Mouse (Mus musculus) T-cell, adult 2 months (primary cell): Measurements from ENCODE around the gene Esrrg.

Experiments used
- DNase-seq: peaks from one replicate; pipeline ENCODE4 v3.0.0; 2022; ENCODE audit warnings: low spot score

Esrrg gene

DNA sequence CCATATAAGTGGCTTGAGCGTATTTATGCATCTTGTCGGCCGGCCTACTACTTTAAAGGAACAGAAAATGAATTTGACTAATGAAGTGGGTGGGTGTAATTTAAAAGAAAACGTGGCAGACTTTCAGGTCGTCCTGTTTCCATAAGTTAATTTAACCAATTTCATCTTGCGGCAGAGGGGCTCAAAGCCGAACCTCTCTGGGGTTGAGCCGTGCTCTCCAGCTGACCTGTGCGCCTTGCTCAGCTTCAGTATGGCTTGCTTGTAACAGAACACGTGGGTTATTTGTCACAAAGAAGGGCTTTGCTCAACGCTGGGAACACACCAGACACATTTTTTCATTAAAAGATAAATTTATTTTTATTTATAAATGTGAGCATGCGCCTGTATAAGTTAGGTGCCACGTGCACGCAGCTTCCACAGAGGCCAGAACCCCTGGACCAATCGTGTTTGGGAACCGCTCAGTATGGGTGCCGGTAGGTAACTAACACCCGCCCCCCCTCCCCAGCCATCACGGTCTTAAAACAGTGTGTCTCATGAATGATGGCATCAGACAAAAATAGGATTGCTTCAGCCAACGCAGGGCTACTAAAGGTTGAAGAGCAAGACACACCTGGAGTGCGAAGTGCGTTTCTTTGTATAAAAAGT lies 546.7 kb downstream of the Esrrg start:
- no peak for DNase-seq

DNA sequence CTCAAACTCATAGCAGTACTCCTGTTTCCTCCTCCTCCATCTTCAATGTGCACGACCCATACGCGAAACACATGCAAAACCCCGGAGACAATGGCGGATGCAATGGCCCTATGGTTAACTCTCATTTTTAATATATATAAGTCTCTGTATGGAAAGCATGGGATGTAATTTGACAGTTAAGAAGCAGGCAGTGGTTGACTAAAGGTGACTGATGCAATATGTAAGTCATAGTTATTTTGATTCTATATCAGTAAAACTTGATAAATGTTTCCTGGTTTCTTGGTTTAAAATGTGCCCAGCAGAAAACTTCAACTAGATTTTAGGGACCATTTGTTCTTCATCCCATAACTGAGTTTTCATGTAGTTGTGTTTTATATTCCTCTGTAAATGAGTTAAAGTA lies 547.9 kb downstream of the Esrrg start:
- no peak for DNase-seq

DNA sequence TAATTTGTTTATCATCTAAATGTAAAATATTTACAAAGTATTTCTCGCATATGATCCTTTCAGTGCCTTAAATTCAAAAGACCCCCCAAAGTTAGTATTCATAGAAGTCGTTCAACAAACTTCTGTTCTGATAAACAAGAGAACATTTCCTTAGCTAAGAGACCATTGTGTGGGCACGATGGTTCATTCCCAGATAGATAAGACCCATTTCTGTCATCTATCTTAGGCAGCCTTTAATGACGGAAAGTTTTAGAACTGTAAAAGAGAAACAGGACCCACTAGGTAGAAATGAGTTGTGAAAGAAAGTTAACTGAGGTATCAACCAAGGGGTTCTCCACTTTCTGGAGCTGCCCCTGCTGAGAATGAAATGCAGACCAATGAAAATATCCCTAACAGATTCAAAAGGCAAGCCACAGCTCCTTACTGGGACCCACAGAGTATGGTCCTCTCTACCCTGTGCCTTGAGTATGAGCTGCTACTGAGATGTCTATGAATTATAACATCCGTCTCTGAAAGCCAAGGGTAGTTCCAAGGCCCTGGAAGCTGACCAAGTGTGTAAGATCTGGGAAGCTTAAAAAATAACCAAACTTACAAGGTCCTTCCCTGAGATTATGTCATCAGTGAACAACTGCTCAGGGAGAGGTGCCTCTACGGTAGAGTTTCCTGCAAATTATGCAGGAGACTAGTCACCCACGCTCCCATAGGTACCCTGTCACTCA lies 548.8 kb downstream of the Esrrg start:
- DNase-seq: no peak

DNA sequence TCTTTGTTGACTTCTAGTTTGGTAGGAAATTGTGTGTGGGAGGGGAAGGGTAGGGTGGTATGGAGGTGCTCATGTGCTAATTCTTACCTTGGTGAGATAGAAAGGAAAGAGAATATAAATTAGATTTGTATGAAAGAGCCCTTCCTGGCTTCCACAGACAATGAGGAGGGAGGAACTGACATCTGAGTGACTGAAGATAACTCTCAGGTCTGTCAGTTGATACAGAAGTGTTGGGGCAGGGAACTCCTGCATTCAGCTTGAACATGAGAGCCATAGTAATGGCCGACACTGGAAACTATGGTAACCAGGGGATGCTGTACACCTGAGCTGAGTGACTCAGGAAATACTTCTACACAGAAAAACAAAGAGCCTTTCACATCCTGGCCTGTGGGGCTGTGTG lies 550.1 kb downstream of the Esrrg start:
- DNase-seq: no peak

GRCm38 (mm10) chr1:188159108-188159507 lies 550.5 kb downstream of the Esrrg start:
- DNase-seq: no peak

DNA sequence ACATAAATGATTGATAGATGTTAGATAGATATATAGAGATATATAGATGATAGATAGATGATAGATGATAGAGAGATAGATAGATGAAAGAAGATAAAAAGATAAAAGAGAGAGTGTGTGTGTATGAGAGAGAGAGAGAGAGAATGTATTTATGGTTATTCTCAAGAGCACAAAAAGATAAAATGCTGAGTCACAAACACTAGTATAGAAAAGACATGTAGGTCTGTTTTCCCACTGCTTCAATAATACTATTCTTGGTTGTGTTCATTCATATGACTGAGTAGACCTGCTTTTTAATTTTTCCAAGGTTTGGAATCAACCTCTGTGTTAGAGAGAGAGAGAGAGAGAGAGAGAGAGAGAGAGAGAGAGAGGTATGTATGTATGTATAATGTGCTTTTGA lies 554.5 kb downstream of the Esrrg start:
- DNase-seq: no peak

DNA sequence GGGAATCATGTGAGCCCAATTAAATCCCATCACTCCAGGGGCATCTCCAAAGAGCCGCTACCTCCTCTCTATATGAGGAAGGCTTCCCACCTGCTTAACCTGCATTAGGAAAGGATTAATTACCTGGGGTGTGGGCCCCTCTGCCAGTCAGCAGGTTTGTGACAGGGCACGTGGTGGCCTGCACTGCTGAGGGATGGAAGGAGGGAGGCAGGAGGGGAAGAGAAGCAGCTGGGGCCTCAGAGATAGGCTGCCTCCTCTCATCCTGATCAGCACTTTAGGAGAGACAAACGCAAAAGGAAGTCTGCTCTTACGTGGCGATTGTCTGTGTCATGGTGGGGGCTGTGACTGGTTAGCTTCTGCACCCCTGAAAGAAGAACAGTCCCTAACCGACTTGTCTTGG lies 555.7 kb downstream of the Esrrg start:
- DNase-seq: no peak

GRCm38 (mm10) chr1:188173859-188174258 lies 565.3 kb downstream of the Esrrg start:
- DNase-seq: no peak

- no peak for DNase-seq
Measured at GRCm38 (mm10) chr1:188182951-188183350, 574.4 kb downstream of the Esrrg start.

DNA sequence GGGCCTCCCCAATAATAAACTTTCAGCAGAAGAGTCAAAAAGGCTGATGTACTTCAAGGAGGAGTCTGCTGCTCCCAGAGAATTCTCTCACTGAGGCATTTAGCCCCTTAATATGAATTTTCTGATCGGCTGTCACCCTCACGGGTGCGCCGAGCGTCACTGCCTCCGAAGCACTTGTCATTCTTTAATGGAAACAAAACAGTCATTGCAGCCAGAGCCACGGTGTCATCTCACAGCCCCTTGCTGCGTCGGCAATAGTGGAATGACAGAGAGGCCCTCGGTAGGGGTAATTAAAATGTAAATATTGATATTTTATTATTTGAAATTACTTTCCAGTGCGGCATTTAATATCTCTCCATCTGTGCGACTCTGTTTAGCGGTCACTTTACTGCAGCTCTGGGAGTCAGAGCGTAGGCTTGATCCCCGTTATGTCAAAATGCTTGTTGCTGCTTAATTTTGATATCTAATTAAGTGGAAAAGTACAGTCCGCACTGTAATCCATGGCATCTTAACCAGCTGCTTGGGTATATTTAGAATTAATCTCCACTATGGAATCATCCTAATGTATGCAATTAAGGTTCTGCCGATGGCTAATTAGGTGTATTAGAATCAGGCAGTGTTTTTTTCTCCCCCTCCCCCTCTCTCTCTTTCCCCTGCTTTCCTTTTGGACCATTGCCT lies 578.0 kb downstream of the Esrrg start:
- DNase-seq: no peak

DNA sequence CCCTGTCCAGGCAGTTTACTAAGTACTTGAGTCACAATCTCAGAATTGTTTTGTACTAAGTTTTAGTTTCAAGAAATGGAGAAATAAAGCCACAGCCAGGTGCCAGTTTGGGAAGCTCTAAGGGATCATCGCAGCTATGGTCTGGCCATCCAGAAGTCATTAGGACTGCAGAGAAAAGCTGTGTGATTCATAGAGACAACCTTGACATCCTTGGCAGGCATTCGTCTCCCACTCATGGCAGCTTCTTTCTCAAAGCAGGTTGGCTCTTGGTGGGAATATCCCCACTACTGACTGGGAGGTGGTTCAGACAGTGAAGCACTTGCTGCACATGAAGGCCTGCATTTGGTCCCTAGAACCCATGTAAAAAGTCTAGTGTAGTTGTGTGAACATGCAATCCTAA lies 584.4 kb downstream of the Esrrg start:
- DNase-seq: no peak

- no peak for DNase-seq
Measured at GRCm38 (mm10) chr1:188207421-188207820, 598.8 kb downstream of the Esrrg start.

DNA sequence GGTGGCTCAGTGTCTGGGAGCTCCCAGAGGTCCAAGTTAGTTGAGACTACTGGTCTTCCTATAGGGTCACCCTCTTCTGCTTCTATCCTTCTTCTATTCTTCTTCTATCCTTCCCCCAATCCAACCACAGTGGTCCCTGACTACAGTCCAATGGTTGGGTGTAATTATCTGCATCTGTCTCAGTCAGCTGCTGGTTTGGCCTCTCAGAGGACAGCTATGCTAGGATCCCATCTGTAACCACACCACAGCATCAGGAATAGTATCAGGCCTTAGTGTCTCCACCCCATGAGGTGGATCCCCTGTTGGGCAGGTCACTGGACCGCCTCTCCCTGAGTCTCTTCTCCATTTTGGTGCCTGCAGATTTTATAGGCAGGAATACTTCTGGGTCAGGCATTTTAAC lies 600.4 kb downstream of the Esrrg start:
- DNase-seq: no peak

DNA sequence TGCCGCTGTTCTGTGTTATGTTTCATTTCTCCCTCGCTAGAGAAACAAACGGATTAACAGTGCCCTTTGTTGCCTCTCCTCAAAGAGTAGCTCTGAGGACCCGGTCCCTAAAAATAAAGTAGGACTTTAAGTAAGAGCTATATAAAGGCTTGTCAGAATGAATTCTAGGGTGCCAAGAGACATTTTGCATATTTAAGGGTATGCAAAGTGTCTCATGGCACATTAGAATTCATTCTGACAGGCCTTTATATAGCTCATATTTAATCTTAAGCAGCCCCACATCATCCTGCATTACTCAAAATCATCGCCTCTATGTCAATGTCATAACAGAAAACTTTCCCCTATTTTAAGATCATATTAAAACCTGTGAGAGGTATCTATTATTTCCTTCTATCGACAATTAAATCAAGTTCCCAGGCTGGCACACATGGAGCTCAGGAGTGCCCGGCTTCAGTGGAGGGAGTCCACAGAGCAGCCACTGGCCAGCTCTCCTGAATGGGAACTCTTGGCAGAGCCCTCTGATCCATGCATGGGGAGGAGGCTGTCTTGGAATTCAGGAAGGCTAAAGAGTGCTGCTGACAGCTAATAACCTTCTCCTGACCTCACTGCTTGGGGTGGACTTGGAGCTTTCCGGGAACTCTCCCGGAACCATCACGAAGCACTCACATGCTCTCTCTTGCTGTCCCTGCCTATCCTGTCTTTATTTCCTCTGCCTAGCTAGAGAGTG lies 606.5 kb downstream of the Esrrg start:
- DNase-seq: no peak

GRCm38 (mm10) chr1:188221226-188221792 lies 612.7 kb downstream of the Esrrg start:
- no peak for DNase-seq

- no peak for DNase-seq
Measured at GRCm38 (mm10) chr1:188233036-188233724, 624.6 kb downstream of the Esrrg start.

GRCm38 (mm10) chr1:188238636-188239035 lies 630.0 kb downstream of the Esrrg start:
- DNase-seq: no peak

DNA sequence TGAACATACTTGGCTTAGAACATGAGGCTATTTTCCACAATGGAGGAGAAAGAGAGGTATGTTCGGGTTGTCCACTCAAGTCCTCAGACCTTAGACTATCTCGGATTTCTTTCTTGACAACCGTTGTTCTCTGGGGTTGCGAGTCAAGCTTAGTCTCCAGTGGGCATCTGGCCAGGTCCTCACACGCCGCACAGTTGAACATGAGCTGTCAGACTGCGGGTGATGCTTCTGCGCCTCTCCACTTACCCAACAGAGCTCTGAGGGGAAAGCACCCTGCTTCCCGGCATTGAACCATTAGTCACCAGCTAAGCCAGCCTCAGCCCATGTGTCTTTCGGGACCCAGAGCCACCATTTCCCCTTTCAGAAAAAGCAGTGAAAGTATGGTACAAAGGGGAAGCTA lies 633.2 kb downstream of the Esrrg start:
- DNase-seq: no peak

- DNase-seq: no peak
Measured at GRCm38 (mm10) chr1:188257500-188257899, 648.9 kb downstream of the Esrrg start.

DNA sequence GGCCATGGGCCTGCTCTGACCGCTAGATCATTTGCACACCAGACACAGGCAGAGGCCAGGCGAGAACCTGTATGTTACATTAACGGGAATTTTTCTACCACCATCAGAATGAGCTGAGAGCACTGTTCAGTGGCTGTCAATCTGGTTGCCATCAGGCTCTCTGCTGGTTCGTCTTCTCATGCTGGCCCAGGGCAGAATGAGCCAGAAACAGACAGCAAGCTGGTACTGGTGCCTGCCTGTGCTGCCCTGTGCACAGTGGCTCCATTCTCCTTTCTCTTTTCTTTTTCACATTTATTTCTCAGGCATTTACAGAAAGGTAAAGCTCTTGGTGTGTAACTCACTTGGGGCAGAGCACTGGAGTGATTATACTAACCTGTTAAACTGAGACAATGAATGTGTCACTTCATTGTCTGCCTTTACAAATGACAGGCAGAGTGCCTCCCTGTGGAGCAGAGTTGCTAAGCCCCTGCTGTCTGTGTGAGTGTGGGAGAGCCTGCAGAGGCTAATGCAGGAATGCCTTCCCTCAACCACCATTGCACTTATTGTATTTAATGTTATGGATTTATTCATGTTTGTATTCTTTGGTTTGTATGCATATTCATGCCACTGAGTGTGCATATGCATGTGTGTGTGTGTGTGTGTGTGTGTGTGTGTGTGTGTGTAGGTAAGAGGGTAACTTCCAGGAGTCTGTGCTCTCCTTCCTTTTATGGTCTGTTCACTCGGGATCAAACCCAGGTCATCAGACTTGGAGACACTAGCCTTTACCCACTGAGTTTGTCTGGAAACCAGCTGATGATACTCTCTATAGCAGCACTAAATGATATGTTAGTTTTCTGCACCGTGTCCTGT lies 651.9 kb downstream of the Esrrg start:
- DNase-seq: no peak
